Mouse (Mus musculus) small intestine, adult 10 weeks (tissue): ENCODE data around the gene 4930407I10Rik. TPM values are rescaled to one million over a fixed set of nuclear protein-coding genes. Genes with fewer than 3 reads are reported as not detected.

ENCODE experiments used
- polyA plus RNA-seq: library from polyadenylated mRNA; stranded (reverse); fragments of 350-450 nt; fragmentation: Illumina TruSeq; extraction: RNeasy Lipid Tissue Mini Kit (QIAGEN cat#74804); gene quantifications from one replicate; pipeline ENCODE4 v1.2.3, GENCODE M21; 2014; ENCODE audit warnings: low replicate concordance

4930407I10Rik gene
- polyA plus RNA-seq, result not detected

DNA sequence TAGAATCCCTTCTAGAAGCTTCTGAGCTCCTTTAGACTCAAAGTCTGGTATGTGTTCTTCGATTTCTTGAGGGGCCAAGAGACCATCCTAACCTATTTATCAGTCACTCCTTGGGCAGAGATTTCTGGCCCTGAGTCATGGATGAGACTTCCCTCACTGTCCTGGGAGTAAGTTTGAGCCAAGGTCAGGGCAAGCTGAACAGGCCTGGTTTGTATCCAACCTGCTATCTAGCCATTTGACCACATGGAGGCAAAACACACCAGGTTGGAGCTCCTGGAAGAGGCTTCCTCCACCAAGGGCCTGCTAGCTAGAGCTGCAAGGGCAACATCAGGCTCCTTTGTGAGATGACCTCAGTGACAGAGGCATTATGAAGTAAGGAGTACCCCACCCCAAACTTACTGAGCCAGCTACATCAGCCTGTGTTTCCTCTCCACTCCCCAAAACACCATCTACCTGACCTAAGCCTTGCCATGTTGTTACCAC is at the start of gene 4930407I10Rik:
TSS of gene 4930407I10Rik (plus strand) at position 433 of the 483 bp plus-strand sequence.

GRCm38 (mm10) chr15:82033762-82034161 is 25.2 kb upstream of the 4930407I10Rik start, which contains the start of gene Desi1:
Gene Desi1, minus strand, starts transcription at chr15:82033862.

GRCm38 (mm10) chr15:82047080-82047883 is 11.7 kb upstream of the 4930407I10Rik start, which contains the start of gene Snu13:
Gene Snu13, minus strand, starts transcription at chr15:82047598.

DNA sequence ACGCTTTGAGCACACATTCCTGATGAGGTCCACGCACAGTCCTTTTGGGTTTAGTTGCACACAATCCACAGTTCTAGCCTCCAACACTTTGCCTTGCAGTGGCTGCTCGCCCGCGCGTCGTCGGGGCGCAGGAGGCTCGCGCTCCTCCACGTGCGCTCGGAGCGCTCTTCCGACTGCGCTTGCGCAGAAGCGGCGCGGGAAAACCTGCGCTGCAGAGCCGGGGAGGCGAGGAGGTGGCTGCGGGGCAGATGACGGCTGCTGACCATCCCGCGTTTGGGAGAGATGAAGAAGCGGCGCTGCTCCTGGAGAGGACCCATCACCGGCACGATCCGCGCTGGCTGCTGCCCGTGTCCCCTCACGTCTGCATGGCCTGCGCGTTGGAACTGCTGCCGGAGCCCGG is 10.9 kb downstream of the 4930407I10Rik start, which contains the start of gene Mei1:
TSS of gene Mei1 (plus strand) at position 99 of the 400 bp plus-strand sequence.

Other genes with a start within 250 kb of the 4930407I10Rik start
- gene Tob2, start 200.4 kb upstream of the 4930407I10Rik start, polyA plus RNA-seq, result 9.2 TPM
- 15.1 TPM for gene Phf5a, start 187.2 kb upstream of the 4930407I10Rik start, polyA plus RNA-seq
- 68.7 TPM for gene Aco2, start 186.8 kb upstream of the 4930407I10Rik start, polyA plus RNA-seq
- gene Polr3h, start 132.9 kb upstream of the 4930407I10Rik start, polyA plus RNA-seq, result 0.19 TPM
- gene Csdc2, start 122.4 kb upstream of the 4930407I10Rik start, polyA plus RNA-seq, result not detected
- gene Pmm1, start 98.2 kb upstream of the 4930407I10Rik start, polyA plus RNA-seq, result 1.2 TPM
- gene 1700029P11Rik, start 78.6 kb upstream of the 4930407I10Rik start, polyA plus RNA-seq, result not detected
- gene Xrcc6, start 71.3 kb upstream of the 4930407I10Rik start, polyA plus RNA-seq, result 84.1 TPM
- gene Desi1, start 25.3 kb upstream of the 4930407I10Rik start, polyA plus RNA-seq, result 13.1 TPM
- 260 TPM for gene Snu13, start 11.6 kb upstream of the 4930407I10Rik start, polyA plus RNA-seq
- not detected for gene Mei1, start 10.8 kb downstream of the 4930407I10Rik start, polyA plus RNA-seq
- 1.7 TPM for gene Ccdc134, start 68.8 kb downstream of the 4930407I10Rik start, polyA plus RNA-seq
- 8.6 TPM for gene Srebf2, start 88.0 kb downstream of the 4930407I10Rik start, polyA plus RNA-seq
- gene Shisa8, start 153.7 kb downstream of the 4930407I10Rik start, polyA plus RNA-seq, result not detected
- 1.2 TPM for gene Tnfrsf13c, start 165.2 kb downstream of the 4930407I10Rik start, polyA plus RNA-seq
- 0.37 TPM for gene Cenpm, start 185.6 kb downstream of the 4930407I10Rik start, polyA plus RNA-seq
- not detected for gene 1500009C09Rik, start 193.2 kb downstream of the 4930407I10Rik start, polyA plus RNA-seq
- 0.67 TPM for gene Sept3, start 215.7 kb downstream of the 4930407I10Rik start, polyA plus RNA-seq
- not detected for gene Wbp2nl, start 239.8 kb downstream of the 4930407I10Rik start, polyA plus RNA-seq